Mouse (Mus musculus) bone marrow, adult 2 months (tissue): ENCODE results near the gene Papss1. TPM values are rescaled to one million over a fixed set of nuclear protein-coding genes. Genes with fewer than 3 reads are reported as not detected.

Experiments
- H3K27ac ChIP-seq: fragments of 200-500 bp; 2 replicates; pipeline ENCODE4 v1.5.1; 2012; ENCODE audit warnings: low read depth, mild to moderate bottlenecking, control low read depth, inconsistent platforms, low read length; ENCODE audit not compliant: control insufficient read depth, poor library complexity, insufficient read depth
- H3K4me1 ChIP-seq: fragments of 200-500 bp; 2 replicates; pipeline ENCODE4 v1.6.1; 2011; ENCODE audit warnings: low read length; ENCODE audit not compliant: control insufficient read depth, insufficient read depth
- H3K4me3 ChIP-seq: fragments of 200-500 bp; replicated peaks from 2 replicates; pipeline ENCODE3; 2011; ENCODE audit warnings: mild to moderate bottlenecking, low read depth, low read length, control low read depth; ENCODE audit not compliant: control insufficient read depth
- CTCF ChIP-seq: fragments of 200-500 bp; IDR thresholded peaks from 2 replicates; pipeline ENCODE4 v1.5.1; 2011; ENCODE audit warnings: low read length, control low read depth; ENCODE audit not compliant: control insufficient read depth, insufficient read depth
- POLR2A ChIP-seq: fragments of 200-500 bp; IDR thresholded peaks from 2 replicates; pipeline ENCODE4 v1.6.1; 2011; ENCODE audit warnings: low read depth, mild to moderate bottlenecking, control low read depth, low read length, borderline replicate concordance; ENCODE audit not compliant: control insufficient read depth
- WGBS: fragments of 180-500 bp; shearing (Covaris S2); methylation state at CpG from one replicate; pipeline ENCODE4 v1.1.7; 2018; 5-methylcytosine and 5-hydroxymethylcytosine counted together
- polyA plus RNA-seq: library from polyadenylated mRNA; stranded (reverse); fragments of >200 nt; gene quantifications from 2 replicates; pipeline ENCODE4 v1.2.4, GENCODE M21; 2011; ENCODE audit warnings: low replicate concordance; ENCODE audit not compliant: missing spikeins, insufficient read depth, insufficient read length

Gene Papss1
- polyA plus RNA-seq, 1 experiment: 4.5 TPM

DNA sequence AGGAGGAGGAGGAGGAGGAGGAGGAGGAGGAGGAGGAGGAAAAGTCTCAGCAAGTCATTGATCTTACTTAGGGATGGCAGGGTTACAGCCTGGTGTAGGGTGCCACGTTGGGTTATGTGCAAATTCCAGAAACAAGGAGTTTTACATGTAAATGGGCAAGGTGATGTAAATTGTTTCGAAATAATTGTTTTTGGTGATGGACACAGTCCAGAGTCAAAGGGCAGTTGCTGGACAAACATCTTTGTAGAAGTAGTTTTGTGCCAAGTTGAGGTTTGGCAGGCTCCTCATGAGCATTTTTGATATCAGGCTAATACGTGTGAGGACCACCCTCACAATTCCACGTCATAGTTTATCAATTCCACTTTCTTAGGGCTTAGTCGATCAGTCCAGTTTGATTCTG is 80.6 kb downstream of the Papss1 start:
- Histone ChIP-seq H3K27ac (no peak overlapping the region), H3K4me3 (no peak overlapping the region), H3K4me1 (no peaks in the 10 kb centered on the region; the same call in 1 of the 2 replicates)
- WGBS: 83% methylated on average over 5 of the region's 5 CpGs
- TF ChIP-seq POLR2A (no peak), CTCF (no peak)

- TF ChIP-seq CTCF (no peak), POLR2A (no peak)
- no peaks in the 10 kb centered on the region for H3K4me1 ChIP-seq
- 83% methylated on average over 3 of the region's 3 CpGs for WGBS
- no peak overlapping the region for H3K27ac ChIP-seq
- H3K4me3 ChIP-seq: no peak overlapping the region
Observed at GRCm38 (mm10) chr3:131654366-131654765, 89.8 kb downstream of the Papss1 start.

- TF ChIP-seq CTCF (no peak), POLR2A (no peak)
- Histone ChIP-seq H3K4me1 (no peaks in the 10 kb centered on the region), H3K4me3 (no peak overlapping the region), H3K27ac (no peak overlapping the region)
- 75% methylated on average over 6 of the region's 6 CpGs for WGBS
Observed at GRCm38 (mm10) chr3:131656032-131656431, 91.5 kb downstream of the Papss1 start.

- no peak for TF ChIP-seq CTCF
- TF ChIP-seq POLR2A: no peak
- Histone ChIP-seq H3K4me1 (no peaks in the 10 kb centered on the region), H3K27ac (no peak overlapping the region), H3K4me3 (no peak overlapping the region)
Observed at GRCm38 (mm10) chr3:131660126-131660525, 95.6 kb downstream of the Papss1 start.

GRCm38 (mm10) chr3:131660629-131661028 is 96.1 kb downstream of the Papss1 start:
- TF ChIP-seq POLR2A (no peak), CTCF (no peak)
- Histone ChIP-seq H3K4me1 (no peaks in the 10 kb centered on the region), H3K27ac (no peak overlapping the region), H3K4me3 (no peak overlapping the region)
- 80% methylated on average over 4 of the region's 4 CpGs for whole genome bisulfite sequencing

- H3K4me1 ChIP-seq: no peaks in the 10 kb centered on the region
- WGBS: 74% methylated on average over 5 of the region's 5 CpGs
- no peak overlapping the region for H3K27ac ChIP-seq
- TF ChIP-seq POLR2A: no peak
- no peak for TF ChIP-seq CTCF
- H3K4me3 ChIP-seq: no peak overlapping the region
Observed at GRCm38 (mm10) chr3:131662589-131663148, 98.1 kb downstream of the Papss1 start.

GRCm38 (mm10) chr3:131669910-131670309 is 105.3 kb downstream of the Papss1 start:
- H3K4me3 ChIP-seq: no peak overlapping the region
- TF ChIP-seq CTCF: no peak
- TF ChIP-seq POLR2A: no peak

DNA sequence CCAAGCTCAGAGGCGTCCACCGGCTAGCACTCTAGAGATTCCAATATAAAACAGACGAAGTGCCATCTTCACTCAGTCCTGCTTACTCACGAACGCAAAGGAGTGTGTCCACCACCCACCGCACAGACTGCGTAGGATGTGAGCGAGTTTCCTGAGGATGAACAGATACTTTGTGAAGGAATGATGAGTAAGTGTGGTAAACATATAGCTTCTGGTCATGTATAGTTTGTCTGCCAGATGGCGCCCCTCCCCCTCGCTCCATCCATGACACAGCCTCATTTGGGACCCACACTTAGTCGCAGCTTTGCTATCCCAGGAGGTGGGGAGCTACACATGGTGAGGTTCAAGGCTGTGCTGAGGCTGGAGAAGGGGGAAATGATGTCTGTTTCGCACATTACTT is 121.5 kb downstream of the Papss1 start:
- TF ChIP-seq POLR2A (no peak), CTCF (no peak)
- no peaks in the 10 kb centered on the region for H3K4me1 ChIP-seq
- H3K4me3 ChIP-seq: no peak overlapping the region
- no peak overlapping the region for H3K27ac ChIP-seq
- 80% methylated on average over 12 of the region's 12 CpGs for WGBS

More at GRCm38 (mm10) chr3:131669910-131670309, 105.3 kb downstream of the Papss1 start:
- Histone ChIP-seq H3K27ac (no peak overlapping the region), H3K4me1 (no peaks in the 10 kb centered on the region)
- WGBS: 71% methylated on average over 1 of the region's 1 CpGs

GRCm38 (mm10) chr3:131689949-131690348 is 125.4 kb downstream of the Papss1 start:
- Histone ChIP-seq H3K4me3 (no peak overlapping the region), H3K27ac (no peak overlapping the region), H3K4me1 (no peaks in the 10 kb centered on the region)
- 84% methylated on average over 11 of the region's 11 CpGs for WGBS
- TF ChIP-seq CTCF: no peak
- TF ChIP-seq POLR2A: no peak
